Mouse (Mus musculus): ENCODE results near the gene Endog. TPM values are rescaled to one million over a fixed set of nuclear protein-coding genes. Genes with fewer than 3 reads are reported as not detected.
A peak's percentile ranks its signal among the peaks of the same experiment; 100 is the strongest.
"Not testable (repeated sequence)": the region's sequence is repeated elsewhere in the genome, so short reads cannot be mapped to it uniquely, and the experiment has no call there.

The Endog gene
- 100 to 1,000 TPM in 1 of 4 experiments, 10 to 100 TPM in 3; 93.9 to 101 (median 96.8) TPM for total RNA-seq (2022)

DNA sequence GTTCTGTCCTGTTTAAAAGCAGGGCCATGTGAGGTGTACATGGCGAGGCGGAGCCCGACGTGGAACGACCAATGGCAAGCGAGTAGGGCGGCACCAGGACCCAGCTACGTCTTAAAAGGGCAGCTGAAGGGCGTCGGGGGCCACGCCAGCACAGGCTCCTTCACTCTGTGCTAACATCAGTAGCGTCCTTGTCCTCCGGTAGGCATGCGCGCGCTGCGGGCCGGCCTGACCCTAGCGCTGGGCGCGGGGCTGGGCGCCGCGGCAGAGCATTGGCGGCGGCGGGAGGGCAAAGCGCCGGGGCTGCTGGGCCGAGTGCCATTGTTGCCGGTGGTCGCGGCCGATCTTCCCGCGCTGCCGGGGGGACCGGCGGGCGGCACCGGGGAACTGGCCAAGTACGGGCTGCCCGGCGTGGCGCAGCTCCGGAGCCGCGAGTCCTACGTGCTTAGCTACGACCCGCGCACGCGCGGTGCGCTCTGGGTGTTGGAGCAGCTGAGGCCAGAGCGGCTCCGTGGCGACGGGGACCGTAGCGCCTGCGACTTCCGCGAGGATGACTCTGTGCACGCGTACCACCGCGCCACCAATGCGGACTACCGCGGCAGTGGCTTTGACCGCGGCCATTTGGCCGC, at the start of gene Endog:
Gene Endog, plus strand, starts transcription at position 123 of the 626 bp plus-strand sequence.
- DNase-seq (ENCODE audit: low spot score) = peak; percentile 84

DNA sequence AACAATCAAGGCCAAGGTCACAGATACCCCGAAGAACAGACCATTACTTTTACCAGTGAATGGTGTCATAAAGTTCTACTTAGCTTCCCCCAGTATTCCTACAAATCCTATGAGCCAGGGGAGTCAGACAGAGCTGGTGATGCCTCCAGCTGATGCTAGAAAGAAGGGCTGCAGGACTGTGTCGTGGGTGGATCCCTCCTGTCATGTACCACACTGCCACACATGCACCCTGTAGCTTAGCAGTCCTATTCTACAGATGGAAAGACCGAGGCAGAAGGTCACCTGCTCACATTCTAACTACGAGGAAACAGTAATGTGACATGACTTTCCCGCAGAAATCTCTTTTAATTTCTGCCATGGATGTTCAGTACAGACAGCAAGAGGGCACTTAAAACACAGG, 48.5 kb upstream of the Endog start:
- no peak for DNase-seq (ENCODE audit: low spot score)

DNA sequence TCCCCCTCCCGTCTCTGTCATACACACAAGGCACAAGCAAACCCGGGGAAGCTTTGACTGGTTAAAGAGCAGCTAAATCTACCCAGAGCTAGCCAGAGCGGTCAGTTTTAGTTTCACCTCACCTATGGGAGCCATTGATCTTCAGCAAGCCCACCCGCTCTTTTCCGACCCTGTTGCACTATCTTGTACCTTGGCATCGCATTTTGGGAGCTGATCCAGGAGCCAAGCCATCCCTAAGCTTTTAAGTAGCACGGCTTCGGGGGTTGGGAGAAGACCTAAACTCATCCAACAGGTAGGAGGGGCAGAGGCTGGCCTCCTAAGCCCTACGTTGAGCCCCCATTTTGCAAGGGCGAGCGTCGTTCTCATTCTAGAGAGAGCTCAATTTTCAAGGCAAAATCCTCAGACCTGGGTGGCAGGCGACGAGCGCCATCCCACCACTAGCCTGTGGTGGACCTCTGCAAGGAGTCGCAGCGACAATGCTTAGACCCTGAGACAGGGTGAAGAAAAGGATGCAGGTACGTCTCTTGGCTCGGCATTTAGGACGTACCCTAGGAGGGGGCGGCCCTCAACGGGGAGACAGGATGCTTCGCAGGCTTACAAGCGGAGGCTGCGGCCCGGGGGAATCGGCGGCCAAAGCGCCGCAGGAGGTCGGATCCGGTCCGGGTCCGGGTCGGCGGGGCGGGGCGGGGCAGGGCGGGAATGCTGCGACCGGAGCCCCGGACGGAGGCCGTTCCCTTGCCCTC, 47.4 kb upstream of the Endog start:
- DNase-seq (ENCODE audit: low spot score) = no peak

DNA sequence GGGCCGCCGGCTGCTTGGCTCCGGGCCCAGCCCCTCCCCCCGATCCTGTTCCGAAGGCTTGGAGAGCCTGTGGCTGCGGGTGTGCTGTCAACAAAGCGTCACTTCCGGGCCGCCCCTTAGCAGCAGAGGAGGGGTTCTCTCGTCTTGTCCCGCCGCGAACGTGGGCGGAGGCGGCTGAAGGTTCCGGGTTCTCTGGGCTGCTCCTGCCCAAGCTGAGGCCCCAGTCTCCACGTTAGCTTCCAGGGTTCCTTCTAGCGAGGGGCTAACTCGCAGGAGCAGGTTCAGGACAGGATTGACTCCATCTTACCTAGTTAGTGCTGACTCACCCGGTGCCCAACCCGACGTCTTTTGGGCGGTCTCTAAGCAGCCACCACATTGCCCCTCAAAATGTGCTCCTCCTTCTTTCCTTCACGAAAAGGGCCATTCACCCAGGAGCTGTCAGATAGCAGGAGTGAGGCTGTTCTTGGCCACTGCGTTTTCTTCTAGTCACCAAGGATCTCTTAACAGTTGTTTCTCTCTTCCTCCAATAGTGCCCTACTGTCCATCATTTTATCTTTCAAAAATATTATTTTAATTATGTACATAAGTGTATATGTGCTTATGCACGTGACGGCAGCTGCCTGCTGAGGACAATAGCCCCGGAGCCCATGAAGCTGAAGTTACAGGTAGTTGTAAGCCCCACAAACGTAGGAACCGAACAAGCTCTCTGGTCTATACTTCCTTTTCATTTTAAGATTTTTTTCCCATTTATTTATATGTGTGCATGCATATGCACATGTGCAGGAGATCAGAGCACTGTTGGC, 46.6 kb upstream of the Endog start, which contains the start of gene Zer1:
Gene Zer1, minus strand, starts transcription at position 114 of the 803 bp plus-strand sequence.
- DNase-seq (ENCODE audit: low spot score) = peak; percentile 97

DNA sequence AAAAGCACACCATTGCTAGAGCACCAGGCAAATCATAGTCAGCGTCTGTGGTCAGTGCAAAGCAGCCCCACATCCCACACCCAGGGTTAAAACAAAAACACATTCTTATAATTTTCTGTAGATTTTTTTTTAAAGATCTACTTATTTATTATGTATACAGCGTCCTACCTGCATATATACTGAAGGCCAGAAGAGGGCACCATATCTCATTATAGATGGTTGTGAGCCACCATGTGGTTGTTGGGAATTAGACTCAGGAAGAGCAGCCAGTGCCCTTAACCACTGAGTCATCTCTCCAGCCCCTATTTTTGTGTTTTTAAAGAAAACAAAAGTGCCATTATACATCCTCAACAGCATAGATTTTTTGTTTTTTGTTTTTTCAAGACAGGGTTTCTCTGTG, 42.5 kb upstream of the Endog start:
- peak; percentile 38 for DNase-seq (ENCODE audit: low spot score)

DNA sequence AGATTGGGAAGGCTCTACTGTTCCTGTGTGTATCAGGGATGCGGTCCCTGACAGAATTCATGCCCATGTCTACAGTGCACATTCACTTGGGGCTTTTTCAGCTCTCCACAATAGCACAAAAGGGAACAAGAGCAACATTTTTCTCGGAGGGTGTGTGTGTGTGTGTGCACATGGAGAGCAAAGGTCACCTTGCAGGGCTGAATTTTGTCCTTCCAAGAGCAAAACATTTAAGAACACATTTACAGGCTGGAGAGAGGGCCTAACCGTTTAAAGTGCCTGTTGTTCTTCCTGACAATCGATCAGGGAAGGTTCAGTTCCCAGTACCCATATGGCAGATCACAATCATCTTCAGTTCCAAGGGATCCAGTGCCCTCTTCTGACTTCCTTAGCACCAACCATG, 41.1 kb upstream of the Endog start:
- DNase-seq (ENCODE audit: low spot score) = no peak

DNA sequence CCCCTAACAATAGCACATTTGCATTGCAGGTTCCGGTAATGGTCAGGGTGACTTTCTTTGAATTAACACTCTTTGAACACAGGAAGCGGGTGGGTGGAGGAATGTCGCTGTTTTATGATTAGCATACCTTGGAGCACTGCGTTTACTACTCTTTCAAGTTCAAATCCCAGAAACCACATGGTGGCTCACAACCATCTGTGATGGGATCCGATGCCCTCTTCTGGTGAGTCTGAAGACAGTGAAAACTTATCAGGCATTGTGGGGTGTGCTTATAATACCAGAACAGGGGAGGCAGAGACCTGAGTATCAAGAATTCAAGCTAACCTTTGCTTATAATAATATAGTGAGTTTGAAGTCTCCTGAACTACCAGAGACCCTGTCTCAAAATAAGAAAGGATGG, 40.1 kb upstream of the Endog start:
- not testable (repeated sequence) for DNase-seq (ENCODE audit: low spot score)

DNA sequence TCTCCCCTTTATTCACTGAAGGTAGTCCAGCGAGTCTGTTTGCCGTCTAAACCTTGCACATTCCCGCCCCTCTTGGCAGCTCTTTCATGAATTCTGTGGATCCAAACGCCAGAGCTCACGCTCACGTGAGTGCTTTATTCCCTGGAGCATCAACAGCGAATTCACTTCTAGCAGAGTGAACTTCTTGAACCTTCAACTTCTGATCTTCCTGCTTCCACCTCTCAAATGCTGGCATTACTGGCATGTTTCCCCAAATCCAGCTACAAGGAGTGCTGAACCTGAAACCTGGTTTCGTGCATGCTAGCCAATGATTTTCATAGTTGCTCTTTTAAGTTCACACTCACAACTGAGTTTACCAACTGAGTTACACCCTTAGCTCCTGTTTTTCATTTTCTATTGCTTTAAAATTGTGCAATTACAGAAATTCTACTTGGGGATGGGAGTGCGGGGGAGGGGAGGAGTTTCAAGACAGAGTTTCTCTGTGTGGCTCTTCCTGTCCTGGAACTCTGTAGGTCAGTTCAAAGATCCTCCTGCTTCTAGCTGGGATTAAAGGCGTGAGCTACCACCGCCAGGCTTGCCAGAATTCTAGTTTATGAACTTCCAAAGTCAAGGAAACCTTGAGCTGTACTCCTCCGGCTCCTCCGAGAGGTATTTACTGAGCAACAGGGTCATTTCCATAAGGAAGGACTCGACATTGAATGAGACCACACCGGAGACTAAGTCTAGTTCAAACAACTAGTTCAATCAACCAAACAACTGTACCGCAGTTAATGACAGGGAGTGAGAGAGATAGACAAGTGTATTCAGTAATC, 38.3 kb upstream of the Endog start:
- peak; percentile 40 for DNase-seq (ENCODE audit: low spot score)

DNA sequence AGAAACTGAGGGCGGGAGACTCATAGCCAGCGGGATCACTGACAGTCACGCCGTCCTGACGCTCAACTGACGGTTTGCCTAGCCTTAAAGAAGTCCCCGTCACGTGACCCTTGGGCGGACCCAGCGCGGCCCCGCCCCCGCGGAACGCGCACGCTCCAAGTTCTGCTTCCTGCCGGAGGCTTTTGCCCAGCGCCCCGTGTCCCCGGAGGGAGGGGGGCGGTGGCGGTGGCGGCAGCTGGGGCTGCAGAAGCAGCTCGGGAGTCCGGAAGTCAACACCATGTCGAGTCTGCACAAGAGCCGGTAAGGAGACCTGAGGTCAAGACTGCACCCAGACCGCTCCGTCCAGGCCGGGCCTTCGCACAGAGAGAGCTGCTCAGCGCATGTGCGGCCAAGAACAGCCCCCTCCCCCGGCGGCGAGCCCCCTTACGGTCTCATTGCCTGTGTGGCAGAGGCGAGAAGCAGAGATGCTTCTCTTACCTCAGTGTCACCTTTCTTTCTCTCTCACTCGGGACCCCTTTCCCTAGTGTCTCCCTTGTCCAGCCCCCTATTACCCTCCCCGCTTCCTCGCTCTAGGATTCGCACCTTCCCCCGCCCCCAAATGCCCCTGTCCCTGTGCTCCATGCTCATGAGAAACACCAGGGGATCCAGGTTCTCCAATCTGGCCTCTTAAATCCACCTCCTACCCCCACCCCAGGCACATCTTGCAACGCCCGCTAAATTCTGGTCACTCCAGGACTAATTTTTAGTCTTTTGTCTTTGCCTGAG, 37.5 kb upstream of the Endog start, which contains the start of gene Tbc1d13:
Gene Tbc1d13, plus strand, starts transcription at position 134 of the 765 bp plus-strand sequence.
- DNase-seq (ENCODE audit: low spot score) = peak; percentile 99

DNA sequence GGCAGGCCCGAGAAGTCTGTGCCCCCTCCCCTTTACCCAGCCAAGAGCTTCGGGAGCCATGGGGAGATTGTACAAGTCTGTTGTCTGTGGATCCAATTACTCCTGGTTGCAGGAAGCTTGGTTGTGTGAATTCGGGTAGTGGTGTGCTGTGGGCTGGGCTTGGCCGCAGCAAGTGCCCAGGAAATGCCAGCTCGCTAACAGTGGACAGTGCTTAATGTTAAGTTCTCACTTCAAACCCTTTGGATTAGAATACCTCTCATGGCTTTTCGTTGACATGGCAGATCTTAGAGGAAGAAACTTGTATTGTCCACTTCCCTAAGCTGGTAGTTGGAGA, 36.9 kb upstream of the Endog start:
- no peak for DNase-seq (ENCODE audit: low spot score)

DNA sequence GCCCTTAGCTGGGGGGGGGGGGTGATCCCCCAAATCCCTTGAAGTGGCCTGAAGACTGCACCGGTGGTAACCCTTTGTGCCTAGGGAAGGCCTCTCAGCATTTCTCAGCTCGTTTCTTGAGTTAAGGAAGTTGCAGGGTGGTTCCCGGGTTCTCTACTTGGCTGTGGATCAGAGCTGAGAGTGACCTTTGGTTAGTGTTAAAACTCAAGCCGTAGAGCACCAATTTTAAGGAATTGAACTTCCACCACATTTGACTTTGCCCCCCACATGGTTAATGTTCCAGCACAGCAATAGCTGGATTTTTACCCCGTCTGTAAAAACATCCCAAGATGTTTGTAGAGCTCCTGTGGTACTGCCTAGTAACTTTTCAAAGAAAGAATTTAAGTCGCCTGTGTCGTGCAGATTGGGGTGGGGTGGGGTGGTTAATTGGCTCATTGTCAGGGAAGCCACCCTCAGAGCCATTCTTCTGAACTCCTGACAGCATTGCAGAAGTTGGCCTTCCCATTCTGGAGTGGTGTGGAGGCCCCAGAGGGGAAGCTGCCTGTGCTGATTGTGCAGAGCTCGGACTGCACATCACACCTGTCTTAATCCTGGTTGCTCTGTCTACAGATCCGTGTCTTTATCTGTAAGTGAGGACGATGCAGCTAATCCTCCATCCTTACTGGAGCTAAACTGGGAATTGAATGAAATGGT, 36.2 kb upstream of the Endog start:
- DNase-seq (ENCODE audit: low spot score) = no peak

DNA sequence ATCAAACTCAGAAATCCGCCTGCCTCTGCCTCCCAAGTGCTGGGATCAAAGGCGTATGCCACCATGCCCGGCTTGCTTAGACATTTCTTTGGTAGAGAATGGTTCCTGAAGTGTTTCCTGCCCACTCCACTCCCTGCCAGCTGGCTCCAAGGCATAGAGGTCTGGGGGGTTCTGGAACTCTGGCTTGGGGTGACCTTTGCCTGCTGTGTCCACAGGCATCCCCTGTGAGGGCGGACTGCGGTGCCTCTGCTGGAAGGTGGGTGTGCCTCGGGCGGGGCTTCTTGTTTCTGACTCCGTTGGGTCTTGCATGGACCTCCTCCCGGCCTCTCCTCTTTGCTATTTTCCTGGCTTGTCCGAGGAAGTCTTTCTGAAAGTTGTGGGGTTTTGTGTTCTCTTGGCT, 34.8 kb upstream of the Endog start:
- DNase-seq (ENCODE audit: low spot score) = no peak

DNA sequence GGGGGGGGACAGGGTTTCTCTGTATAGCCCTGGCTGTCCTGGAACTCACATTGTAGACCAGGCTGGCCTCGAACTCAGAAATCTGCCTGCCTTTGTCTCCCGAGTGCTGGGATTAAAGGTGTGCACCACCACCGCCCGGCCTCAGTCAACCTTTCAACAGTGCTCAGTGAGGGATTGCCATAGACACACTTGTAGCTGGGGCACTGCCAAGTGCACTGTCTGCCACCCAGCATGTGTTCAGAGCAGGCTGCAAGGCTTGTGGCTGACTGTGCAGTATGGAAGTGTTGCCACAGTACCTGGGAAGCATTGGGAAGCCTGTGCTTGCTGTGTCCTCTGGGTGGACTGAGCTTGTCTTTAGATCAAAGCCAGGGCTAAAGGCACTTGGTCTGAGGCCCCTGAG, 31.3 kb upstream of the Endog start:
- DNase-seq (ENCODE audit: low spot score) = not testable (repeated sequence)

DNA sequence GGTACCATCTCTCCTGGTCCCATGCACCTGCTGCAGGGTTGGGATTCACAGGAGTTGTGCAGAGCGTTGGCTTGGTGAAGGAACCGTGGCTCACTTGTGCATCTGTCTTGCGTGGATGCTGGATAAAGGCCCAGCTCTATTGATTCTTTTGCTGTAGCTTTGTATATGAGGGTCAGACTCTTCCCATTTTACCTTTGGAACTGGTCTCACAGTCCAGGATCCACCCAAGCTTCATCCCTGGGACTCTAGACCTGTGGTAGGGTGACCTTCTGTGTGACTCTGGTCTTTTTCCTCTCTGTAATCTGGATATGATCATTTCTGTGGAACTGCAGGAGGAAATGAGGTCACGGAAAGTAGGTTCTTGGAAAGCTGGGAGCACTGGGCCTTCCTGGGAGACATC, 26.9 kb upstream of the Endog start:
- DNase-seq (ENCODE audit: low spot score) = no peak

DNA sequence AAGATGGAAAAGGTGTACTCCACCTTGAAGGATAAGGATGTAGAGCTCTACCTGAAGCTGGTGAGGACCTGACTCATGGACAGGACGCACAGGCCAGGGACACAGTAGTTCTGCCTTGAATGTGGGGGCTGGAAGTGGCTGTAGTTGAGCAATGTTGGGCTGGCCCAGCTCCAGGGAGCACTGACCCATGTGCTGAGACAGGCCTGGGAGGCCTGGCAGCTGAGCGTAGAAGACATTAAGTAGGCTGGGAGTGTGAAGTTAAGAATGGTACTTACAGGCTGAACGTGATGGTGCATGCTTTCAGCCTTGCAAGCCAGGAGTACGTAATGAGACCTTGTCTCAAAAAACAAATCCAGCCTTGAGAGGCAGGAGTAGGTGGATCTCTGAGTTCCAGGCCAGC, 23.8 kb upstream of the Endog start:
- DNase-seq (ENCODE audit: low spot score) = peak; percentile 22

DNA sequence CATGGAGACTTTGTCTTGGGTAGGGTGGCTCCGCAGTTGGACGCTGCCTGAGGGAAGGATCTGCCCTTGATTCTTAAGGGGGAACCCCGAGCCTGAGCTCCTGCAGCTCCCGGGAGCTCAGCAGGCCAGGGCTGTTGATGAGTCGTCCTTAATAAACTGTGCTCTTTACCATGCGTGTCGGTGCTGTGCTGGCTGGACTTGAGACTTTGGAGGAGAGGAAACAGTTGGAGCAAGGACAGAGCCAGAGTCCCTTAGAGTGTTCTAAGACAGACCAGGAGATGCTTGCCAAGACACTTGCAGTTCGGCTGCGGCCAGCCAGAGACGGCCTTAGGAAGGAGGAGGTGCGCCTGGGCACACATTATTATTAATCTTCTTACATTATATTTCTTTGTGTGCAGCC, 19.5 kb upstream of the Endog start:
- DNase-seq (ENCODE audit: low spot score) = no peak

DNA sequence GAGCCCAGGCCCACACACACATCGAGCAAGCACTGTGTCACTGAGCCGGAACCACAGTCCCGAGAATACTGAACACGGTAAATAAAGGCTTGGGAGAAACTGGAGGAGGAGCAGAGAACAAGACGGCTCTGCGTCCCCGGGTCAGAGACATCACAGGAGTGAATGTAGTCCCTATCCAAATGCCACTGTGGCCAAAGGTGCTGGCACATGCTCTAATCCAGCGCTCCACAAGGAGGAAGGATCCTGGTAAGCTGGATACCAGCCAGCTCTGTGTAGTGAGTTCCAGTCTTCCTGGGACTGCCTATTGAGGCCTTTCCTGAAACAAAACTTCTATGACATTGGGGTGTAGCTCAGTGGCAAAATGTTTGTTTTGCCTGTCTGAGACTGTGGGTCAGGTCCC, 18.7 kb upstream of the Endog start:
- no peak for DNase-seq (ENCODE audit: low spot score)

DNA sequence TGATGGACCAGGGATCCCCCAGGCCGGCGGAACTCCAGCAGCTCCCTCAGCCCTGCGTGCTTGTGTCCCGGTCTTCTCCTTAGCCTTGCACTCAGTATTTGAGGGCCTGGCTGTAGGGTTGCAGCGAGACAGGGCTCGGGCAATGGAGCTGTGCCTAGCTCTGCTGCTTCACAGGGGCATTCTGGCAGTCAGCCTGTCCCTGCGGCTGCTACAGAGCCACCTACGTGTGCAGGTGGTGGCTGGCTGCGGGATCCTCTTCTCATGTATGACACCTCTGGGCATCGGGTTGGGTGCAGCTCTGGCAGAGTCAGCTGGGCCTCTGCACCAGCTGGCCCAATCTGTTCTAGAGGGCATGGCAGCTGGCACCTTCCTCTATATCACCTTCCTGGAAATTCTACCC, 11.4 kb upstream of the Endog start:
- not testable (repeated sequence) for DNase-seq (ENCODE audit: low spot score)

DNA sequence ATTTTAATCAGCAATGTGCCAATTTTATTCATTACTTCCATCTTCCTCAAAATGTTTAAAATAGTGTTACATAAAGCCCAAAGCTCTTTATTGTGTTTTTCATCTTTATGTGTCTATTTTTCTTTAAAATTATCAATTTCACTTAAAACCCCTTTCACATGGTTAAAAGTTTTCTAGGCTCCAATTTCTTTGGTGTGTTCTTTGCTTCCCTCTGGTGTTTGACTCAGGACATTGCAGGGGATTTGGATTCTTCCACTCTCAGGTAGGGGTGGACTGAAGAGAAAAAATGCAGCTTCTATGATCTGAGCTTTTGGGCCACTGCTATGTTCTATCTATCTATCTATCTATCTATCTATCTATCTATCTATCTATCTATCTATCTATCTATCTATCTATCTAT, 9.5 kb upstream of the Endog start:
- peak; percentile 35 for DNase-seq (ENCODE audit: low spot score)

DNA sequence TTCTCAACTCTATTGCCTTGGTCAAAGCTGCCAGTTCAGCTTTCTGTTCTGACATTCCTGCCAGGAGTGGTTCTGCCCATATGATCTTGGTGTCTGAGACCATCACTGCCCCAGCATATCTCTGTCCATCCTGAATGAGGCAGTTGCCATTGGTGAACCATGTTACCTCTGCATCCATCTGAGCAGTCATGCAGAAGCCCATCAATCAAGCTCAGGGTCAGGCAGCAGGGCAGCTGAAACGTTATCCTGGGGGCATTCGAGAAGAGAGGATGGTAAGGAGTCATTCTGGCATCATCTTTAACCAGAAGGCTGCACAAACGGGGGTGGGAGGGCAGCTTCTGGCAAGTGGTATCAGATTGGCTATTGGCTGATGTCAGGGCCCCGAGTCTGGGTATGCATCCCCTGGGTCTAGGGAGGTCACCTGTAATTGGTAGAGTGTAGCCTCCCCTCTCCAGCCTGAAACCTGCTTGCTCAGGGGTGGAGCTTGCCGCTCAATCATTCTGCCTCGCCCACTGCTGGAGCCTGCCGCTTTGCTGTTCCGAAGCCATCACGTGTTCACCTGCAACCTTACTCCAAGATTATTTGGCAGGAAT, 6.9 kb upstream of the Endog start:
- DNase-seq (ENCODE audit: low spot score) = no peak

Data from heart, adult 8-10 months (tissue).